Mouse (Mus musculus): Measurements from ENCODE around the gene Rpl36. TPM values are rescaled to one million over a fixed set of nuclear protein-coding genes. Genes with fewer than 3 reads are reported as not detected.

Rpl36 gene
- 1,865 and 1,904 TPM in 2 replicates for polyA plus RNA-seq (2021; fragmentation: Nextera tagmentation)
- long read RNA-seq, experiment 1, transcript Rpl36-201 (4 exons, 383 nt) = major isoform, 412 of 471 reads
- long read RNA-seq, experiment 1, partial matches to known transcripts = 50 of 471 reads
- long read RNA-seq, experiment 1, other reads (novel, unspliced or antisense) = 9 of 471 reads
- long read RNA-seq, experiment 2, transcript Rpl36-201 (4 exons, 383 nt) = major isoform, 17 of 20 reads
- long read RNA-seq, experiment 2, partial matches to known transcripts = 2 of 20 reads
- long read RNA-seq, experiment 2, other reads (novel, unspliced or antisense) = 1 of 20 reads

DNA sequence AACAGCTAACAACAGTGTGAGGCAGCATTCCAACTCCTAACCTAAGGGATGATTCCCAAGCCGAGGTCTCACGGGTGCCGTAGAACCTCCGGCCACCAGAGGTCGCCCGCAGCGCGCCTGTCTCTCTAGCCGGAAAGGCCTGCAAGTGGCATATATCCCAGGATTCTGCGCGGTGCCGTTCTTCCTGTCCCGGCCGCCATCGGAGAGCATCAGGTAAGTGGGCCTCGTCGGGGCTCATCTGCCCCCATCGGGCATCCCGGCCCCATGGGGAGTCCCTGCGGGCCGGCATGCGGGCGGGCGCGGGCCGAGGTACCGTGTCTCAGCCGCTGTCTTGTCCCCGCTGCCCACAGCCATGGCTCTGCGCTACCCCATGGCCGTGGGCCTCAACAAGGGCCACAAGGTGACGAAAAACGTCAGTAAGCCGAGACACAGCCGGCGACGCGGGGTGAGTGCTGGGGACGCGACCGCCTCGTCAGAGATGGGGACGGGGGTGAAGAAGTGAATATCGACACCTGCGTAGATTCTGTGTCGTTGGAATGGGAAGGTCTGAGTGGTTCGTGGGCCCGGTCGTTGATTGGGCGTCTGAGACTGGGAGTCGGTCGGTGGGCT is at the start of gene Rpl36:
Gene Rpl36 (plus strand): TSS at position 181 of the 609 bp plus-strand sequence.

DNA sequence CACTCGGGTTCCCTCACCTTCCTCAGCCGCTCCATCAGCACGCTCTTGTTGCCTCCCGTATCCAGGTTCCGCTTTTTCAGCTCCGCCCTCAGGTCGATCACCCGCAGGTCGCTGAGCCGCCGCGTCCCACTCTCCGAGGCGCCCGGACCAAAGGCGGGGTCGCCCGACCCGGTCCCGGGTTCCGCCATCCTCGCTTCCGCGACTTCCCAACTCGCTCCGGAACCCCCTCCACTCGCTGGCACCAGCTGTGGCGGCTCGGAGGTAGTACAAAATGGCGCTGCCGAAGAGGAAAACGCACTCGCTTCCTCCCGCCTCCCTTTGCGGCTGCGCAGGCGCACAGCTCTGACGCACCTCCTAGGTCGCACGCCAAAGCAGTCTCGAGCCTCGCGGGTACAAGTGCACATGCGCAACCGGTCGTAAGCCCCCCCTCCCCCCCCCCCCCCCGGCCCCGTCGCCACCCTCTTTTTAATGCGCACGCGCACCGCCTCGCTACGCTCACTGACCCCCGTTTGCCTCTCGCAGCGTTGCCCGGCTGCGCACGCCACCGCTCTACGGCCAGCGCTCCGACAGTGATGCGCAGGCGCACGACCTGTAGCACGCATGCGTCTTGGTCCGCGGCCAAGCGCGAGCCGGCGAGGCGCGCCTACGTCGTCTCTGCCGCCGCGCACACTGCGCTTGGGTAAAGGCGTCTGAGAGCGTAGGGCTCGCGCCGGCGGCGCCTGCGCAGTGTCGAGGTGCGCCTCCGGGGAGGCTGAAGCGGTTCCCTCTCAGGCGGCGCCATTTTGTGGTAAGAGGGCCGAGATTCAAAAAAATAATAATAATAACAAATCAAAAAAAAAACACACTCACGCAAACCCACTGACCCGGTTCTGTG is 28.7 kb upstream of the Rpl36 start, which contains the start of the genes Safb2 and Safb:
Gene Safb2 (minus strand): TSS at position 329 of the 874 bp plus-strand sequence.
Gene Safb (plus strand): TSS at position 569 of the 874 bp plus-strand sequence.

DNA sequence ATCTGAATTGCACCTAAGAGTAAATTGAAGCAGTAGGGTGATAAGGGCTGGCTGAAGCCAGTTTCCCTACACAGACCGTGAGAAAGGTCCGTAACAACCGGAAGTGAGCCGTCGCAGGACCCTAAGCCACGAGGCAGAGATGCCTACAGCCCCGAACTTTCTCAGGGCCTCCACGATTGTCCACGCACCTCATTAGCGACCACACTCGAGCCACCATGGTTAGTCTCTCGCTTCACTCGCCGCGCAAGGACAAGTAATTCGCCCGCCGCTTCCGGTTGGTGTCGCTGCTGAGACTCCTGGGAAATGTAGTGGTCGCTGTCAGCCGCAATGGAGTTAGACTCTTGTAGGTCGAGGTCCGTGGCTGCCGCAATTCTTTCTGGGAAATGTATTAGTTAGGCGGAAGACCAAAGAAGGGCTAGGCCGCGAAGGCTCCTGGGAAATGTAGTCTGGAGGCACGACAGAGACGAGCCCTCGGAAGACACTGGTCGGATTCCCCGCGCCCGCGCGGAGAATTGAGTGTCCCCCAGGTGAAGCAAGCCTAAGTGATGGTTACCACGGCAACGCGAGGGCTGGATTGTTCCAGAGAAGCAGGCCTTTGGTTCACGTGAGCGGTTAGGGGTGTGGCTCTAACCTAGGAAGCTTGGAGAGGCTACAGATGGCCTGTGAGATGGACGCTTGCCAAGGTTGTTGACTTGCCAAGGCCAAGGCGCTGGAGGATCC is 3.6 kb upstream of the Rpl36 start, which contains the start of gene 2410015M20Rik:
Gene 2410015M20Rik (minus strand): TSS at position 320 of the 720 bp plus-strand sequence.

DNA sequence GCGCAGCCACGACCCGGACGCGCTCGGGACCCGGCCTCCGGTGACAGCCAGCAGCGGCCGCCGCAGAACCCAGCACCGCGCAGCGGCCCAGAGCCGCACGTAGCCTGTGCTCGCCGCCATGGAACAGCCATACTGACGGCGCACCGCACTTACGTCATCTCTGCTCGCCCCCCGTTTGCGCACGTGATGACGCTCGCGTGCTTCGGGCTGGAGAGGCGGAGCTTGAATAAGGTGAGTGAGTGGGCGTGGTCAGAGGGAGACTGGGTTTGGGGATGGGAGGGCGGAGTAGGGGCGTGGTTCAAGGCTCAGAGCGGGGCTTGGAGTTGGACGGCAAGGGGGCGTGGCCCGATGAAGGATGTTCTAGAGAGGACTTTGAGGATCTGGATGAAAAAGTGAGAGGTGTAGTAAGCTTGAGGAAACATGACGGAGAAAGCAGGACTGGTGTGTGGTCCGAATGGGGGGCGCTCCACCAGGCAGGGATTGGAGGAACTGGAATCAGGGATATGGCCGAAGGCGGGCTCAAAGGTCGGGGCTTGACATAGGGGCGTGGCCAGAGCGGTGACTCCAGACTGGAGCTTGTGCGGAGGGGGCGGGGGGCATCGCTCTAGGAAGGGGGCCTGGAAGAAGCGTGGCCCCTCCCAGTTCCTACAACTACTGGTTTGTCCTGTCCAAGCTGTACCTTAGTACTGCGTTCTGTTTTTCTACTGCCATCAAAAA is 13.7 kb downstream of the Rpl36 start, which contains the start of gene Lonp1:
Gene Lonp1 (minus strand): TSS at position 134 of the 717 bp plus-strand sequence.

DNA sequence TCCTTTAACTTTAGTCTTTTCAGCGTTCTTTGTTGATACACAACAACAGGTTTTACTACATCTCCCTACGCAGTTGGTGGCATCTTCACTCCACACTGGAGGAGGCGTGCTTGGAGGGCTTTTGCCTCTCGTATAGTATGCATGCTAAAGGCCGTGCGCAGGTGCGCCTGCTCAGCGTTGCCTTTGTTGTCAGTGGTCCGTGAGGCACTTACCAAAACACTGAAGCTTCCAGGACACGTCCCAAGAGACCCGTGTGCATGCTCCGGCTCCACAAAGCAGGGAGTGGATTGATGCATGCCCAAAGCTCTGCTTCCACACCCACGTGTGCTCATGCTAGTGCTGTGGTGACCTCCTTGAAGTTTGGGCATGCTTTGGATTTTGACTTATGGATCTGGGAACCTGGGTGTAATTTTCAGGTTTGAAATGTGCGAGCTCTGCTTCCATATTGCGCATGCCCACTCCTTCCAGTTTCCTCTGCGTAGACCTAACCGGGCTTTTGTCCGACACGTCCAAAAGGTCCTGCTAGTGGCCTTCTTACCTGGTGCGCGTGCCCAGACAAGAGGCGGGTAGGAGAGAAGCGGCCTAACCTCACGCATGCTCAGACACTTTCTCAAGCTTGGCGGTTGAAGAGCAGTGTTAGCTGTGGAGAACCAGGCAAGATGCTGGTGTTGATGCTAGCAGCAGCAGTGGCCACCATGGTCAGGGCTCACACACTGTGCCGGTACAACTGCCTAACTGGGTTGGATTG is 14.5 kb downstream of the Rpl36 start, which contains the start of gene Catsperd:
Gene Catsperd (plus strand): TSS at position 614 of the 748 bp plus-strand sequence.

Other genes starting within 250 kb of the Rpl36 start
- gene Ptprs, start 136.9 kb upstream of the Rpl36 start, polyA plus RNA-seq (2021; fragmentation: Nextera tagmentation) = 187 and 245 TPM in 2 replicates
- gene Znrf4, start 101.0 kb upstream of the Rpl36 start, polyA plus RNA-seq (2021; fragmentation: Nextera tagmentation) = not detected in 2 replicates
- gene Gm20219, start 59.0 kb upstream of the Rpl36 start, polyA plus RNA-seq (2021; fragmentation: Nextera tagmentation) = not detected in 2 replicates
- gene Safb2, start 28.8 kb upstream of the Rpl36 start, polyA plus RNA-seq (2021; fragmentation: Nextera tagmentation) = 13.1 and 13.4 TPM in 2 replicates
- 30.7 and 35.0 TPM in 2 replicates for gene Safb, start 28.6 kb upstream of the Rpl36 start, polyA plus RNA-seq (2021; fragmentation: Nextera tagmentation)
- 467 and 517 TPM in 2 replicates for gene 2410015M20Rik, start 3.6 kb upstream of the Rpl36 start, polyA plus RNA-seq (2021; fragmentation: Nextera tagmentation)
- 31.6 and 34.6 TPM in 2 replicates for gene Lonp1, start 13.5 kb downstream of the Rpl36 start, polyA plus RNA-seq (2021; fragmentation: Nextera tagmentation)
- 0.30 and 0.35 TPM in 2 replicates for gene Catsperd, start 14.7 kb downstream of the Rpl36 start, polyA plus RNA-seq (2021; fragmentation: Nextera tagmentation)
- gene Ranbp3, start 59.9 kb downstream of the Rpl36 start, polyA plus RNA-seq (2021; fragmentation: Nextera tagmentation) = 48.4 and 49.1 TPM in 2 replicates
- gene Ndufa11, start 104.4 kb downstream of the Rpl36 start, polyA plus RNA-seq (2021; fragmentation: Nextera tagmentation) = 1,051 and 1,264 TPM in 2 replicates
- 9.7 and 10.4 TPM in 2 replicates for gene Vmac, start 104.6 kb downstream of the Rpl36 start, polyA plus RNA-seq (2021; fragmentation: Nextera tagmentation)
- gene Nrtn, start 144.1 kb downstream of the Rpl36 start, polyA plus RNA-seq (2021; fragmentation: Nextera tagmentation) = 4.1 and 4.4 TPM in 2 replicates
- gene Dus3l, start 151.3 kb downstream of the Rpl36 start, polyA plus RNA-seq (2021; fragmentation: Nextera tagmentation) = 22.2 and 22.6 TPM in 2 replicates
- 0.14 TPM in 1 of 2 replicates, not detected in the other for gene Prr22, start 156.8 kb downstream of the Rpl36 start, polyA plus RNA-seq (2021; fragmentation: Nextera tagmentation)
- 1.8 and 2.1 TPM in 2 replicates for gene Rfx2, start 217.6 kb downstream of the Rpl36 start, polyA plus RNA-seq (2021; fragmentation: Nextera tagmentation)

Measured in layer of hippocampus, adult 6 months (tissue).